Mouse (Mus musculus) left cerebral cortex, postnatal 14 days (tissue): Measurements from ENCODE around the gene Ralb. TPM values are rescaled to one million over a fixed set of nuclear protein-coding genes. Genes with fewer than 3 reads are reported as not detected.

ENCODE experiments used
- DNase-seq, 2 experiments: peaks; one replicate each; pipeline ENCODE4 v3.0.0; 2021 to 2022; ENCODE audit warnings: low spot score in 2 of 2, mixed read lengths in 1 of 2
- intact Hi-C: fragments of 180-260 bp; cut with DNase I; formaldehyde crosslinking; loops from one replicate; pipeline ENCODE4 v1.15.1; 2025
- total RNA-seq, 2 experiments: library from RNA; stranded (reverse); gene quantifications; 2 replicates each; pipeline ENCODE4 v1.2.3; 2021

The Ralb gene
- total RNA-seq, 2 experiments from 2014 or later, result 25.7 to 26.3 TPM

DNA sequence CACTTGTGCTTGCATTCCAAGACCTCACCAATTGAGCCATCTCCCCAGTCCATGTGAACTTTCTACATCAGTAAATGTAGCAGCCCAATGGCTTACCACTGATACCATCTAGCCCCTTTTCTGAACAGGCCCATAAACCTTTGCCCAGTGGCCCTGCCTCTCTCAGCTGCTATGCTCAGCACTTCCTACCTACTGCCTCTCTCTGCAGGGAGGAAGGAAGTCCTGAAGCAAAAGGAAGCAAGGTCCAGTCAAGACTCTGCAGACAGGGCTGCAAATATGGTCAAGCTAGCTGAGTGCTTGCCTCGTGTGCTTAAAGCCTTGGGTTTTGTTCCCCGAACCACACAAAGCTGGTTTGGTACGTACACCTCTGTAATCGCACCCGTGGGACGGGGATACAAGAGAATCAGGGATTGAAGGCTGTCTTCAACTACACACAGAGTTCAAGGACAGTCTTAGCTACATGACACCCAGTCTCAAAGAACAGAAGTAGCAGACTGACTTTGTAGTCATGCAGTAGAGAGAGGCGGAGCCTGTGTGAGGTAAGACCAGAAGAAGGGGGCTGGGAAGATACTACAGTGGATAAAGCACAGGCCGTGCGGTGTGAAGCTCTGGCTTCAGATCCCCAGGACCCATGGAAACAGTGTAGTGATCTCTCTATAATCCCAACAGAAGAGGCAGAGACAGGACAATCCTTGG, 5.9 kb downstream of the Ralb start:
- DNase-seq, result no peak
- intact Hi-C loops, result no loop called here

DNA sequence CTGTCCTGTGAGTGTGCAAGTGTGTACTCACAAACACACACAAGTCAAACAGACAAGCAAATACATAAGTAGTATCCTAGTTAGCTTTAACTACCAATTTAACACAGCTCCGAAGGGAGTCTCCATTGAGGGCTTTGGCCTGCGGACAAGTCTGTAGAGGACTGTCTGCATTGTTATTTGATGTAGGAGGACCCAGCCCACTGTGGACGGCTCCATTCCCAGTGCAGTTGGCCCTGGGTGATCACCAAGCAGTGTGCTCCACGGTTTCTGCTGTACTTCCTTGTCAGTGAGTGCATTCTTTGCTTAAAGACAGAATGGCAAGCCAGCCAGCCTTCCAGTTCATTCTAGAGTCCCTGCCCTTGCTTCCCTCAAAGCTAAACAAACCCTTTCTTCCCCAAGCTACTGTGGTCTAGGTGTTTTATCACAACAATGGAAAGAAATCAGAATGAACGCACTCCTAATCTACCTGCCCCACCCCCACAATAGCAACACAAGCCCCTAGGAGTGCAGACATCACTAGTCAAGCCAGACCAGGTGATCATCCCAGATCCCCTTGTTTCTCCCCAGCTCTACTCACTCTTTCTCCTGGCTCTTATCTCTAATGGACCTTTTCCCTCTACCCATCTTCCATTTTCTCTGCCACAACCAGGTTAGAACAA, 7.1 kb downstream of the Ralb start:
- intact Hi-C loops, result no loop called here

DNA sequence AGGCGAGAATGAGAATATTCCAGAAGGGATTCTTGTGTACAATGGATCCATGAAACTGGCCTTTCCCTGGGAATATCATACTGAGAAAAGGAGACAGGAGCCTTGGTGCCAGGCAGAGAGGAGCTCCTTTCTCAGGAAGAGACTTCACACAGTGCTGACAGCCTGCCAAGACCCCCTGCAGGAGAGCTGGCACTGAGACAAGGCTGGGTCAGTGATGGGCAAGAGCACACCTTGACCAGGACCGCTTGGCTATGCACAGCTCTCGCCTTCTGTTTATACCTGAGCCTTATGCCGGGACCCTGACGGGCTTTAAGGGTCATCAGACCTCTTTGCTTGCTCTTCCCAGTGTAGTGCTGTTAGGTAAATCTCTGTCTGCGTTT, 9.2 kb downstream of the Ralb start:
- intact Hi-C loops, result no loop called here
- DNase-seq, result no peak

More for the DNA sequence above, 7.1 kb downstream of the Ralb start:
- DNase-seq, result no peak

GRCm38 (mm10) chr1:119494712-119495395, 9.7 kb downstream of the Ralb start:
- DNase-seq, result no peak
- intact Hi-C loops, result no loop called here

- intact Hi-C loops, result no loop called here
- no peak for DNase-seq
These were observed 10.4 kb downstream of the Ralb start for GRCm38 (mm10) chr1:119494024-119494711.

DNA sequence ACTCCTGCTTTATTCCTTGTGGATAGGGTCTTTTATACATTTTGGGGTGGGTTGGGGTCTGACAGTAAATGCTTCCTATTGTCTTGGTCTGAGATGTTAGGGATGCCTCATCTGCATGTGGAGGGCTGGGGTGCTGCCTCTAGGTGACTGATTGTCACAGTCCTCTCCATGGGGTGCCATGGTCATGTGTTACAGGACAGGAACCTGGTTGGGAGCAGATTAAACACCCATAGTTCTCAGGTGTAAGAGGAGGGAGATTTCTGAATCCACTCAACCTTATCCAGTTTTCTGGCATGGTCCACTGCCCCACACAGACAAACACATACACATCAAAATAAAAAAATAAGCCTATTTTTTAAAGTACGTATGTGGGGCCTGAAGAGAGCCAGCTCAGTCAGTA, 12.1 kb downstream of the Ralb start:
- intact Hi-C loops, result no loop called here
- DNase-seq, result no peak

DNA sequence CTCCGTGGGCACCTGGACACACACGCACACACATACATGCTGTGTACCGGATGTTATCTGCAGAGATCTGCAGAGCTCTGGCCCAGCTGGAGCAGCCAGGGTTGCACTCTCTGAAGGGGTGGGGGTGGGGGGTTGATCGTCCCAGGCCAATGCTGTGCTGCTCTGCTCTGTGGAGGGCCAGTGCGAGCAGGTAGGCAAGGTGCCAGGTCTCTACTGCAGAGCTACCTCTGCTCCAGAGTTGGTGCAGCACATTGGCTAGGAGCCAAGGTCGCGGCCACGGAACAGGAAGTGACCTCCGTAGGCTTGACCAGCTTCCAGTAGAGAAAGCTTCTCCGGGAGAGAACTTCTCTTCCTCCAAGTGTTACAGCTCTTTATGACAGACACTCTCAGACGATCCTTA, 12.5 kb downstream of the Ralb start:
- intact Hi-C loops, result no loop called here
- peak; percentile 37 to 49 for DNase-seq

DNA sequence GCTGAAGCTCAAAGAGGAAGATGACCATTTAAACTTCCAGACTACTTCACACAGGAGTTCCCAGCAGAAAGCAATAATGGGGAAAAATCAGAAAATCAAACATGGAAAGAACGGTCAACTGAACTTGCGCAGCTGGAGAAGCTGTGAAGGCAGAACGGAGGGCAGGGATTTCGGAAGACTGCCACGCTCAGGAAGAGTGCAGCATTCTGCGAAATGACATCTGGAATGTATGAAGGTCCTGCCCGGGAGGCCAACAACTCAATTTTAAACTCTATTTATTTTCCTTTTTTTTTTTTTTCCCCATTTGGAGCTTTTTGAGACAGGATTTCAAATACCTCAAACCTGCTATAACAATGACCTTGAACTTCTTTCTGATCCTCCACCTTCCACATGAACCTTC, 13.8 kb downstream of the Ralb start:
- intact Hi-C loops, result no loop called here
- no peak for DNase-seq

GRCm38 (mm10) chr1:119487917-119488590, 16.5 kb downstream of the Ralb start:
- no peak for DNase-seq
- intact Hi-C loops, result no loop called here

GRCm38 (mm10) chr1:119485825-119486224, 18.8 kb downstream of the Ralb start:
- intact Hi-C loops, result no loop called here
- DNase-seq, result no peak

DNA sequence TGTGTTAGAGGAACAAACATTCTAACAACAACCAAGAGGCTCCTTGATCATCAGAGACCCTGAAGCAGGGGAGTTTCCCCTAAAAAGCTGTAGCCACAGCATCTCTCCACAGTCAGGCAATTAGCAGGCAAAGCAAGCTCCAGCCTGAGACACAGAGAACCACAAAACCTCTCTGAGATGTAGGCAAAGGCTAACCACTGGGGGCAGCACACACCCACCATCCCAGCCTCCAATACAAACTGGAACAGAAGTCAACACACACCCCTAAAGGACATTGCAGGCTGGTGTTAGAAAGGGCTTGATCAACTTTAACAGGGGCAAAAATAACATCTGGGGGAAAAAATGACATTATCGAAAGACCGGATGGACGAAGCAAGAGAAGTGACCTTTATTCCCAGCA, 20.1 kb downstream of the Ralb start:
- intact Hi-C loops, result no loop called here
- DNase-seq, result peak; percentile 35 to 44

DNA sequence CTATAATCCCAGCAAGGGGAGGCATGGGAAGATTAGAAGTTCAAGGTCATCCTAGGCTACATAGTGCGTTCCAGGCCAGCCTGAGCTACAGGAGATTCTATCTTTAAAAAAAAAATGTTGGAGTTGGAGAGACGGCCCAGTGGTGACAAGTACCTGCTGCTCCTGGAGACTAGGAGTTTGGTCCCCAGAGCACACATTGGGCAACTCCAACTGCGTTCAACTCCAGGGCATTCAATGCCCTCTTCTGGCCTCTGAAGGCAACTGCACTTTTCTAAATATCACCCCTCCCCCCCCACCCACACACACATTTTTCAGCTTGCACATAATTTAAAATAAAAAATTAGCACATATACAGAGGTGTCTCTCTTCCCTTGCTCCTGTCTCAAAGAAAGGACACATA, 21.7 kb downstream of the Ralb start:
- intact Hi-C loops, result no loop called here
- DNase-seq, result no peak

DNA sequence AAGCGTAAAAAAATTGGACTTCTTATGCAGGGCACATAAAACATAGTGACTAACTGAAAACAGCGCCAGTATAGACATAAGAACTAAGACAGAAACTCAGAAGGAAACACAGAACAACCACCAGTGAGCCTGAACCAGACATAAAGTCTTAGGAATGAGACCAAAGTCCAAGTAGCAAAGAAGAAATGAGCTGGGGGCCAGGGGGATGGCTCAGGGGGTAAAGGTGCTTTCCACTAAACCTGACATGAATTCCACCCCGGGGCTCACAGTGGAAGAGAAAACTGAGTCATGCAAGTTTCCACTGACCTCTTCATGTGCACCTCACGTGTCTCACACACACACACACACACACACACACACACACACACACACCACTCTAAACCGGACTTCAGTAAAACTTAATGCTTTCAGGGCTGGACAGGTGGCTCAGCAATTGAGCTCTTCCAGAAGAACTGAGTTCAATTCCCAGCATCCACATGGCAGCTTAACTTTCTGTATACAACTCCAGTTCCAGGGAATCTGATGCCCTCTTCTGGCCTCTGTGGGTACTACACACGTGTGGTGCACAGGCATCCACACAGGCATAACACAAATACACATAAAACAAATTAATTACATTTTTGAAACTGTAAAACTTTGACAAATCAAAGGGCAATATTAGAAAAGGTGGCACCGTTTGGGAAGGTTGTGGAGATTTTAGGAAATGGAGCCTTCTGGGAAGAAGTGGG, 23.2 kb downstream of the Ralb start:
- no peak for DNase-seq

DNA sequence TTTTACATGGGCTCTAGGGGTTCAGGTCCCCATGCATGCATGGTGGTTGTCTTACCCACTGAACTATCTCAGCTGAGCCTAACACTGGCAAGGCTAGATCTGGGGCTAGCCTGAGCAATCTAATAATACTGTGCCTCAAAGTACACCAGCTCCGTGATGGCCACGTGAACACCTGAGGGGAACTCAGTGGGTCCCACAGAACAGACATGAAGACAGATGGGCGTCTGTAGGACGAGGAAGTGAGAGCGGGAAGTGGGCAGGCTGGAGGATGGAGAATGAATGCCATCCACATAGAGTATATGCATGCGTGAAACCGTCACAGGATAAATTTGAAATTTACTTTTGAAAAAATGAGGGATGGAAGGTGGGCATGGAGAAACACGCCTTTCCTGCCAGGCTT, 23.9 kb downstream of the Ralb start:
- intact Hi-C loops, result no loop called here
- DNase-seq, result no peak

More for the DNA sequence above, 23.2 kb downstream of the Ralb start:
- intact Hi-C loops, result no loop called here

DNA sequence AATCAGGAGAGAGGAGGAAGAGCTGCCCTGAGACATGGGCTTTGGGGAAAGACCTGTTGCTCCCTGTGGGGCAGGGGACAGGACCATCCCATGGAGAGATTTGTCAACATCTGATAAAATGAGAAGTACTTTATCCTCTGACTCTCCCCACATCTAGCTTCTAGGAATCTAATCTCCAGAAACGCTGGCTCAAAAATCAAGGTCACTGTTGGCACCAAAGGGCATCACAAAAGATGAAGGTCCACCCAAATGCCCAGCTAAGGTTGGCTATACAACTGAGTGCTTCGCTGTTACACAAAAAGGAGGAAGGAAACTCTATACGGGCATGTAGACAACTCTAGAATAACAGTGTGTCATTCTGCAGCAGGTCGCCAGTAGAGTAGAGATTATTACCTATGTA, 25.0 kb downstream of the Ralb start:
- intact Hi-C loops, result no loop called here
- DNase-seq, result no peak

DNA sequence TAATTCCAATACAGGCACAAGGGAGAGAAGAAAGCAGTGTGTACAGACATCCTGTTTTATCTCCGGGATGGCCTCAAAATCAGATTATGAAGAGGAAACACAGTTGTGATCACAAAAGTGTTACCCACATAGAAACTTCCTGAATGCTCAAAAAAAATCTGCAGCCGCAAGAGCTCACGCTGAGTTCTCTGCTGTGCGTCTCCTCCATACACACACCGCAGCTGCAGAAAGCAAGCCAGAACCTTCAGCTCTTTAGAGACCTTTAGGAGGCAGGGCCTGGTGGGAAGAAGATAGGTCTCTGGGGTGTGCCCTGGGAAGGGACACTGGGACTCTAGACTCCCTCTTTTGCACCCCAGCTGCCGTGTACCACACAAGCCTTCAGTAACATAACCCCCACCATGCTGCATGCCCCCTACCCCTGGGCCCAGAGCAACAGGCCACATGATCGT, 27.7 kb downstream of the Ralb start:
- intact Hi-C loops, result no loop called here
- DNase-seq, result no peak

DNA sequence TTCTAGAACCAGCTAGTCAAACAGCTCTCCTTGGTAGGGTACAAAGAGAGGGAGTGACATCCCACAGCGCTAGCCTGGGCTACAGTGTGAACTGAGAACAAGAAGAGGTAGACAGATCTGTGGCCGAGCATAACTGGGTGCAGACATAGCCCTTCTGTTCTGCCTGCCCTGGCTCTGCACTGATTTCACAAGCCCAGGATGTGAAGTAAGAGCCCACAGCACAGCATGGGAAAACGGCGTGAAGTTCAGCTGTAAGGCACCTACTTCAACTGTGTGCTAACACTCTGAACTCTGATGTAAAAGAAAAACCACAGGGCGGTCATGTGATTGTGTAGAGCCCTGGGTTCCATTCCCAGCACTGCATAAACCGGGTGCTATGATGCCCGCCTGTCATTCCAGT, 29.9 kb downstream of the Ralb start:
- no peak for DNase-seq
- intact Hi-C loops, result no loop called here

DNA sequence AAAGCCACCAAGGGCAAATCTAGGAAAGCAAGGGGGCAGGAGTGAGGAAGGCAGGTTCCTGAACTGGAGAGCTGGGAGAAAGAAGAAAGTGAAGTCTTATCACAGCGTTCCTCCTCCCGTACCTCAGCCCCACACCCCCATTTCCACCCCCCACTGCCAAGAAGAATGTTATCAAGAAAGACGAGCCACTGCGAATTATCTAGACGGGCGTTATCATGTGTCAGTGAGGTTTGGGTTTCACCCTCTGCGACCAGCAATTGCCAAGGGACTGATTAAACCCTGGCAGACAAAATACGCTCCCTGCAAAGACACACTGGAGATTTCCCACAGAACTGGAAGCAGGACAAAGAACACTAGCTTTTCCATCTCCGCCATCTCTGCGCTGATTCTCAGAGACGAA, 31.9 kb downstream of the Ralb start:
- intact Hi-C loops, result no loop called here
- no peak for DNase-seq

DNA sequence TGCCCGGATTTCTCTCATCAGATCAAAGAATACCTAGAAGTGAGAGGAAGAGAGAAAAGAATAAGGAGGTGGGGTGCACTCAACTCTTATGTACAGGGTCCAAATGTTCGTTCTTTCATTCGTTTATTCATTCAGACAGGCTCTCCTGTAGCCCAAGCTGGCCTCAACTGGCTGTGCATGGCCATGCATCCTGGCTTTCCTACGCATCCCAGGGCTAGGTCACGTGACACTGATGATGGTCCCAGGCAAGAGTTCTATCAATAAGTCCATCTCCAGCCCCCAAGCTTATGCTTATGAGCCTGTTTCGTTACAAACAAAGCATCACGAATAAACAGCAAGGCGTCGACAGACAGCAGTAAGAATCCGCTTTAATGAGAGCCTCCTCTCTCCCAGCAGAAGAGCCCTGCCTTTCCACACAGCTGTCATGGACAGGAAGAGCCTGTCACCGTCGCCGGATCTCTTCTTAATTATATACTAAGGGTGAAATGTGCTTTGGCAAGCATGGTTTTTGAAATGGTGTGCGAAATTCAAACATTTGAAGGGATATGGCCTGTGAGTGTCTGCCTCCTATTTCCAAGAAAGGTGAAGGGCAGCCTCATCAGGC, 32.7 kb downstream of the Ralb start:
- intact Hi-C loops, result no loop called here
- DNase-seq, result no peak
